Mouse (Mus musculus): Measurements from ENCODE around the gene Hba-a2. TPM values are rescaled to one million over a fixed set of nuclear protein-coding genes. Genes with fewer than 3 reads are reported as not detected.
"Not testable (repeated sequence)": the region's sequence is repeated elsewhere in the genome, so short reads cannot be mapped to it uniquely, and the experiment has no call there.

The Hba-a2 gene
- polyA plus RNA-seq, 1 experiment = 2,638 TPM

DNA sequence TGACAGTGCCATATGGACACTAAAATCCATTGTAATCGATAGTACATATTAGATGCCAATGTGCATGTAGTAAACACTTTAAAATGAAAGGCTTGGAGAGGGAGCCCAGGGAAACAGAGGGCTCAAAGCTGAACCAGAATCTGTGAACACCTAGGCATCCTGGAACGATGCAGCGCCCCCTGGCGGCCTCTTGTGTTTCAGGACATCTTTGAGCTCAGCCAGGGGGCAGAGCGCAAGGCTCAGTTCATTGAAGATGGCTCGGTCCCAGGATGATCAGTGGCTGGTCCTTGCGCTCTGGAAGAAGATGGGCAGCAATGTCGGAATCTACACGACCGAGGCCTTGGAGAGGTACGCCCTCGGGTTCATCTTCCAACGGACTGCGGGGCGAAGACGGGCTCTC is 3.6 kb downstream of the Hba-a2 start, which contains the start of gene Hbq1a:
Gene Hbq1a (plus strand): TSS at position 205 of the 400 bp plus-strand sequence.
- not testable (repeated sequence) for H3K4me3 ChIP-seq (ENCODE audit: control insufficient read depth, insufficient read depth, low read length); H3K4me1 ChIP-seq (replicated peaks; ENCODE audit: control insufficient read depth, insufficient read depth, low read length); H3K27me3 ChIP-seq (ENCODE audit: control insufficient read depth, insufficient read depth, low read length); H3K36me3 ChIP-seq (ENCODE audit: control insufficient read depth, insufficient read depth, low read length); H3K27ac ChIP-seq (ENCODE audit: control insufficient read depth, insufficient read depth, low read length)
- TF ChIP-seq CTCF (IDR thresholded peaks at IDR 0.05; ENCODE audit: borderline replicate concordance, control insufficient read depth, extremely low read depth, insufficient read depth, low read length, poor library complexity) = peak; percentile 71; the same call in 1 of the 2 replicates
- 12% methylated on average over 16 of the region's 16 CpGs for WGBS
- peak; percentile 43 for DNase-seq

DNA sequence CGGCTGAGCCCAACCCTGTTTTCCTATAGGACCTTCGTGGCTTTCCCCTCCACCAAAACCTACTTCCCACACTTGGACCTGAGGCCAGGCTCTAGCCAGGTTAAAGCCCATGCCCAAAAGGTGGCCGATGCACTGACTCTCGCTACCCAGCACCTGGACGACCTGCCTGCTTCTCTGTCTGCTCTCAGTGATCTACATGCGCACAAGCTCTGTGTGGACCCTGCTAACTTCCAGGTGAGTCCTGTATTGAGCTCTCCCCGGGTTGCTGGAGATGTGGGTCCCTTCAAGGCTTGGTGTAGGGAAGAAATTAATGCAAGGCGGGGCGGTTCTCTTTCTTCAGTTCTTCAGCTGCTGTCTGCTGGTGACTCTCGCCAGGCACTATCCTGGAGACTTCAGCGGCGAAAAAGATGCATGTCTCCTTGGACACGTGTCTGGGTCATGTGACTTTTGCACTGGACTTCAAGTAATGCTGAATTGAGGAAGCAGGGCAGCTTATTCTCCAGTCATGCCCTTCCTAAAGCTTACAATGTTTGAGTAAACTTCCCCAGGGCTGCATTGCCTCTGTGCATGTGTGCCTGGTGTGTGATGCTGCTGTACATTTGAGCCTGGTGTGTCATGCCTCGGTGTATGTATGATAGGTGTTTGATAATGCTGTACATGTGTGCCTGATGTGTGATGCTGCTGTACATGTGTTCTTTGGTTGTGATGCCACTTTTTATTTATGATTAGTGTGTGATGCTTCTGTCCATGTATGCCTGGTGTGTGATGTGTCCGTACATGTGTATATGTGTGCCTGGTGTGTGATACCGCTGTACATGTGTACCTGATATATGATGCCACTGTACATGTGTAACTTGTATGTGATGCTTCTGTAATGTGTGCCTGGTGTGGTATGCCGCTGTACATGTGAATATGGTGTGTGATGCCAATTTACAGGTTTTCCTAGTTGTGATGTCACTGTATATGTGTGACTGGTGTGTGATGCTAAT is 4.3 kb downstream of the Hba-a2 start:
- 48% methylated on average over 16 of the region's 17 CpGs for whole genome bisulfite sequencing
- Histone ChIP-seq H3K27ac (ENCODE audit: control insufficient read depth, insufficient read depth, low read length) (no peak overlapping the region), H3K4me1 (replicated peaks; ENCODE audit: control insufficient read depth, insufficient read depth, low read length) (0 out of 2 replicates have a peak, but pooled peaks cover 2% of the 10 kb centered on the region), H3K4me3 (ENCODE audit: control insufficient read depth, insufficient read depth, low read length) (no peak overlapping the region), H3K36me3 (ENCODE audit: control insufficient read depth, insufficient read depth, low read length) (no peaks in the 10 kb centered on the region), H3K27me3 (ENCODE audit: control insufficient read depth, insufficient read depth, low read length) (no peaks in the 10 kb centered on the region)
- DNase-seq = no peak
- no peak for TF ChIP-seq POLR2A (IDR thresholded peaks at IDR 0.05; ENCODE audit: control insufficient read depth, extremely low read depth, insufficient read depth, low read length, poor library complexity)
- TF ChIP-seq CTCF (IDR thresholded peaks at IDR 0.05; ENCODE audit: borderline replicate concordance, control insufficient read depth, extremely low read depth, insufficient read depth, low read length, poor library complexity) = no peak

- 83% methylated on average over 1 of the region's 1 CpGs for WGBS
- Histone ChIP-seq H3K4me1 (replicated peaks; ENCODE audit: control insufficient read depth, insufficient read depth, low read length) (0 out of 2 replicates have a peak, but pooled peaks cover 2% of the 10 kb centered on the region), H3K36me3 (ENCODE audit: control insufficient read depth, insufficient read depth, low read length) (no peaks in the 10 kb centered on the region), H3K4me3 (ENCODE audit: control insufficient read depth, insufficient read depth, low read length) (no peak overlapping the region), H3K27ac (ENCODE audit: control insufficient read depth, insufficient read depth, low read length) (no peak overlapping the region), H3K27me3 (ENCODE audit: control insufficient read depth, insufficient read depth, low read length) (no peaks in the 10 kb centered on the region)
- TF ChIP-seq CTCF (IDR thresholded peaks at IDR 0.05; ENCODE audit: borderline replicate concordance, control insufficient read depth, extremely low read depth, insufficient read depth, low read length, poor library complexity) = no peak
- no peak for TF ChIP-seq POLR2A (IDR thresholded peaks at IDR 0.05; ENCODE audit: control insufficient read depth, extremely low read depth, insufficient read depth, low read length, poor library complexity)
- DNase-seq = no peak
Observed at GRCm38 (mm10) chr11:32301506-32301905, 5.2 kb downstream of the Hba-a2 start.

DNA sequence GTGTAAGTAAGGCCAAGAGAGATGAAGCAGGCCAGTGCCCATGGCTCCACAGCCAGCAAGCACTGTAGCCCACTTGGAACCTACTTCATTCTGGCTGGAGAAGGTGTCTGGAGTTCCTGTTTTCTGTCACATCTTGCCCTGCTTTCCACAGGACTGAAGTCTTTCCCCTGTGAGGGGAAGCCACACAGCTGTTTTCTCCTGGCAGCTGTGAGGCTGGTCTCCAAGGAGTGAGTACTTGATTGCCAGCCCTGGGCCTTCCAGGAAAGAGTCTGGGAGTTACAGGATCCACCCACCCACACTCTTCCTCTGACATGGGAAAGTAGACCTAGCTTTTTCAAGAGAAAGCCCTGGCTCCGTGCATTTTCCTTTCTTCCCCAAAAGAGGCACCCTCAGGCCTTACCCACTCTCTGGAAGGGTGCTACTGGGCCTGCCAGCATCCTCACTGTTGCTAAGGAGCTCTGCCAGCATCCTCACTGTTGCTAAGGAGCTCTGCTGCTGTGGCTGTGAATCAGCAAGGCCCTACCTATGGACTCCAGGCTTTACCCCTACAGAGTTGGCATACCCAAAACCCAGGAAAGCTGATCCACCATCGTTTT is 6.6 kb downstream of the Hba-a2 start:
- no peaks in the 10 kb centered on the region for H3K27me3 ChIP-seq (ENCODE audit: control insufficient read depth, insufficient read depth, low read length)
- TF ChIP-seq POLR2A (IDR thresholded peaks at IDR 0.05; ENCODE audit: control insufficient read depth, extremely low read depth, insufficient read depth, low read length, poor library complexity) = no peak
- TF ChIP-seq CTCF (IDR thresholded peaks at IDR 0.05; ENCODE audit: borderline replicate concordance, control insufficient read depth, extremely low read depth, insufficient read depth, low read length, poor library complexity) = no peak
- H3K4me3 ChIP-seq (ENCODE audit: control insufficient read depth, insufficient read depth, low read length) = no peak overlapping the region
- H3K36me3 ChIP-seq (ENCODE audit: control insufficient read depth, insufficient read depth, low read length) = no peaks in the 10 kb centered on the region
- no peak for DNase-seq
- H3K27ac ChIP-seq (ENCODE audit: control insufficient read depth, insufficient read depth, low read length) = no peak overlapping the region
- H3K4me1 ChIP-seq (replicated peaks; ENCODE audit: control insufficient read depth, insufficient read depth, low read length) = 0 out of 2 replicates have a peak, but pooled peaks cover 2% of the 10 kb centered on the region
- 46% methylated on average over 2 of the region's 2 CpGs for WGBS

DNA sequence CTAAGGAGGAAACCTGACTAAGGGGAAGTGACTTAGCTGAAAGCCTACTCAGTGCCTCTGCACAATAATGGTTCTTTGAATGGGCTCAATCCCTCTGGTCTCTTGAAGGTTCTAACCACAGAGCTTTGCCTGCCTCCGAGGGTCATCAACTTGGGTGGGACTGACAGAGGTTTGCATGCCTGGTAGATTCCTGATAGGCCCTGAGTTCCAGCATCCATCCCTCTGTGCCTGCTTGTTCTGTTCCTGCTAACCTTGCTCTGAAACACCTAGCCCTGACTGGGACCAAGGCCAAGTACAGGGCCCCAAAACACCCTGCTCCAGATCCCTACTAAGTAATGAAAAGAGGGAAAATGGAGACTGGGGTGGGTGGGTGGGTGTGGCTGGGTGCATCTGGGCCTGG is 7.2 kb downstream of the Hba-a2 start:
- 77% methylated on average over 1 of the region's 1 CpGs for WGBS

DNA sequence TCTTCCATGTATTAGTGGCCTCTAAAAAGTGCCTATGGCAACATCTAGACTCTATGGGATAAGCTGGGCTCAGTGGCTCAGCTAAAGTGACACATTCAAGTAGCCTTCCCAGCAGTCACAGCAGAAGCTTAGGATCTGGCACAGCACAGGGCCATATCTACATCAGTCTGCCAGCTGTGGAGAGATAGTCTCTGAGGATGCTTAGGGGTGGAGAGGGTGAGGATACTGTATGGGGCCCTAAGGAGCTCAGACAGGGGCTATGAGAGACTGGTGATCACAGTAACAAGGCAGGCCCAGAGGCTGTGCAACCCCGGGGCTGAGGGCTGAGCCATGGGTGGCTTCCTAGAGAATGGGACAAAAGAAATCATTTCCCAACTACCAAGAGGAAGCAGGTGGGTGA is 10.7 kb downstream of the Hba-a2 start:
- Histone ChIP-seq H3K4me1 (replicated peaks; ENCODE audit: control insufficient read depth, insufficient read depth, low read length) (no peaks in the 10 kb centered on the region), H3K27ac (ENCODE audit: control insufficient read depth, insufficient read depth, low read length) (no peak overlapping the region), H3K36me3 (ENCODE audit: control insufficient read depth, insufficient read depth, low read length) (no peaks in the 10 kb centered on the region), H3K27me3 (ENCODE audit: control insufficient read depth, insufficient read depth, low read length) (no peaks in the 10 kb centered on the region), H3K4me3 (ENCODE audit: control insufficient read depth, insufficient read depth, low read length) (no peak overlapping the region)
- 92% methylated on average over 1 of the region's 1 CpGs for WGBS
- TF ChIP-seq POLR2A (IDR thresholded peaks at IDR 0.05; ENCODE audit: control insufficient read depth, extremely low read depth, insufficient read depth, low read length, poor library complexity) = no peak
- no peak for TF ChIP-seq CTCF (IDR thresholded peaks at IDR 0.05; ENCODE audit: borderline replicate concordance, control insufficient read depth, extremely low read depth, insufficient read depth, low read length, poor library complexity)
- no peak for DNase-seq

More for the DNA sequence above, 7.2 kb downstream of the Hba-a2 start:
- H3K36me3 ChIP-seq (ENCODE audit: control insufficient read depth, insufficient read depth, low read length) = no peaks in the 10 kb centered on the region
- H3K27ac ChIP-seq (ENCODE audit: control insufficient read depth, insufficient read depth, low read length) = no peak overlapping the region
- no peak for DNase-seq
- H3K27me3 ChIP-seq (ENCODE audit: control insufficient read depth, insufficient read depth, low read length) = no peaks in the 10 kb centered on the region
- H3K4me3 ChIP-seq (ENCODE audit: control insufficient read depth, insufficient read depth, low read length) = no peak overlapping the region
- 0 out of 2 replicates have a peak, but pooled peaks cover 2% of the 10 kb centered on the region for H3K4me1 ChIP-seq (replicated peaks; ENCODE audit: control insufficient read depth, insufficient read depth, low read length)
- no peak for TF ChIP-seq POLR2A (IDR thresholded peaks at IDR 0.05; ENCODE audit: control insufficient read depth, extremely low read depth, insufficient read depth, low read length, poor library complexity)
- no peak for TF ChIP-seq CTCF (IDR thresholded peaks at IDR 0.05; ENCODE audit: borderline replicate concordance, control insufficient read depth, extremely low read depth, insufficient read depth, low read length, poor library complexity)

Measured in thymus, adult 2 months (tissue).